8 mouse cellular contexts compared by ENCODE assay signal in genomic region chr14:59200711-59201603, GRCm38 (mm10). TPM values are rescaled to one million over a fixed set of nuclear protein-coding genes. Genes with fewer than 3 reads are reported as not detected.
DNase-seq lines count a peak whose midpoint lies in the region; ATAC-seq lines count a peak whose summit lies in the region.

Gene Rcbtb1 (plus strand): TSS chr14:59201209.

- WGBS in heart, embryonic 10.5 days: under 1% methylated on average over 95 of the region's 96 CpGs
- WGBS in kidney, embryonic 15.5 days: under 1% methylated on average over 76 of the region's 96 CpGs

- peak within 1 kb of the TSS; percentile 95 for H3K4me3 ChIP-seq in heart, embryonic 10.5 days
- peak within 1 kb of the TSS; percentile 89 for H3K4me3 ChIP-seq in kidney, embryonic 15.5 days (replicated peaks)

- no peaks in the 10 kb centered on the region for H3K36me3 ChIP-seq in heart, embryonic 10.5 days
- no peaks in the 10 kb centered on the region for H3K36me3 ChIP-seq in kidney, embryonic 15.5 days

- peaks cover 34% of the 10 kb centered on the region for H3K4me1 ChIP-seq in heart, embryonic 10.5 days
- H3K4me1 ChIP-seq in kidney, embryonic 15.5 days: peaks cover 19% of the 10 kb centered on the region

- no peaks in the 10 kb centered on the region for H3K9me3 ChIP-seq in heart, embryonic 10.5 days
- no peaks in the 10 kb centered on the region for H3K9me3 ChIP-seq in kidney, embryonic 15.5 days (replicated peaks)

- H3K9ac ChIP-seq in kidney, embryonic 15.5 days: peak within 1 kb of the TSS; percentile 92

- DNase-seq in B cell, adult 2 months: peak; percentile 89 to 92
- DNase-seq in brain, adult 2 months (ENCODE audit: low read depth, low spot score): peak; percentile 97
- peak; percentile 95 for DNase-seq in heart, embryonic 10.5 days (ENCODE audit: low spot score)
- peak; percentile 94 for DNase-seq in liver
- peak; percentile 90 to 95 for DNase-seq in spleen, postnatal 4 days (ENCODE audit: low spot score in 2 of 2)

- ATAC-seq in erythroblast, adult 5-6 weeks (replicated peaks; ENCODE audit: low FRiP score, poor library complexity, severe bottlenecking): peak; percentile 93
- peak; percentile 97 for ATAC-seq in kidney, embryonic 15.5 days (replicated peaks; ENCODE audit: low FRiP score)
- peak; percentile 78 for ATAC-seq in monocyte, adult 5-6 weeks (replicated peaks; ENCODE audit: insufficient number of reproducible peaks, low FRiP score, low TSS enrichment, poor library complexity, severe bottlenecking)

- no peaks in the 10 kb centered on the region for H3K27me3 ChIP-seq in heart, embryonic 10.5 days (ENCODE audit: insufficient read depth, poor library complexity, severe bottlenecking)
- H3K27me3 ChIP-seq in kidney, embryonic 15.5 days: no peaks in the 10 kb centered on the region

- H3K4me2 ChIP-seq in kidney, embryonic 15.5 days: peak within 1 kb of the TSS; percentile 84

- peak within 1 kb of the TSS; percentile 99 for H3K27ac ChIP-seq in heart, embryonic 10.5 days
- H3K27ac ChIP-seq in kidney, embryonic 15.5 days: peak within 1 kb of the TSS; percentile 98

RNA-seq across cellular contexts. Expression of gene Rcbtb1, which starts in this region (rescaled TPM):
- 1.9 and 7.9 TPM in 2 replicates for total RNA-seq in erythroblast, adult 5-6 weeks (2015; ENCODE audit: low replicate concordance)
- total RNA-seq in erythroblast, adult 5-6 weeks (2017; ENCODE audit: low replicate concordance): 7.8 and 9.3 TPM in 2 replicates
- polyA plus RNA-seq in heart, embryonic 10.5 days (2016; fragmentation: Nextera tagmentation; extraction: Ambion mirVana): 36.1 and 63.3 TPM in 2 replicates
- 67.2 and 69.4 TPM in 2 replicates for polyA plus RNA-seq in kidney, embryonic 15.5 days (2015; fragmentation: Nextera tagmentation; extraction: Ambion mirVana)
- 19.5 to 35.3 TPM (median 34.1 TPM) in 3 replicates for total RNA-seq in monocyte, adult 5-6 weeks (2017)

Comparison
In these comparisons a context has a peak if more than half of its experiments do, and no peak if none do; other contexts are left out.
1. Peak in every context shown above with its lines: DNase-seq, ATAC-seq, H3K4me3 ChIP-seq and H3K27ac ChIP-seq.